Mouse (Mus musculus) liver, adult 2 months (tissue): ENCODE measurements around the gene Ccdc115.

Experiments
- CTCF ChIP-seq: fragments of 200-500 bp; IDR thresholded peaks from 2 replicates; pipeline ENCODE4 v1.5.1; 2011; ENCODE audit warnings: low read depth, low read length, control low read depth
- POLR2A ChIP-seq: fragments of 200-500 bp; IDR thresholded peaks from 2 replicates; pipeline ENCODE4 v1.6.1; 2011; ENCODE audit warnings: low read length, control low read depth; ENCODE audit not compliant: insufficient read depth; ENCODE audit errors: extremely low read depth

GRCm38 (mm10) chr1:34396321-34396720 lies 43.2 kb downstream of the Ccdc115 start:
- TF ChIP-seq CTCF, result no peak
- TF ChIP-seq POLR2A, result no peak
